8 mouse cellular contexts compared by ENCODE assay signal in genomic region chr11:34181214-34182117, GRCm38 (mm10). TPM values are rescaled to one million over a fixed set of nuclear protein-coding genes. Genes with fewer than 3 reads are reported as not detected.
DNase-seq lines count a peak whose midpoint lies in the region; ATAC-seq and TF ChIP-seq lines count a peak whose summit lies in the region.
"Had no signal": no experiment of that assay in that cellular context is flagged by ENCODE, and none has a peak within 500 bp of the region (broad histone marks: within the 10 kb centered on the region; RNA-seq: fewer than 3 reads in every experiment).

No protein-coding gene starts in this region.

- H3K4me2 ChIP-seq in neural tube, embryonic 12.5 days (replicated peaks), result no peak overlapping the region

- TF ChIP-seq CTCF in heart, adult 2 months (IDR thresholded peaks at IDR 0.05), result no peak

- peaks cover 5% of the 10 kb centered on the region; the same call in 1 of the 2 replicates for H3K4me1 ChIP-seq in heart, adult 2 months (ENCODE audit: control insufficient read depth, insufficient read depth, low read length)
- peaks cover 9% of the 10 kb centered on the region for H3K4me1 ChIP-seq in neural tube, embryonic 12.5 days

- H3K4me3 ChIP-seq in heart, adult 2 months, result no peak overlapping the region
- H3K4me3 ChIP-seq in neural tube, embryonic 12.5 days, result no peak overlapping the region

- H3K36me3 ChIP-seq in heart, adult 2 months (ENCODE audit: control insufficient read depth, insufficient read depth, low read length), result no peaks in the 10 kb centered on the region
- H3K36me3 ChIP-seq in neural tube, embryonic 12.5 days, result no peaks in the 10 kb centered on the region

- ATAC-seq in neural tube, embryonic 12.5 days (ENCODE audit: low FRiP score, low read depth), result peak; percentile 86
- ATAC-seq in activated CD4-positive, CD25-positive, alpha-beta regulatory T cell, adult 4 months, result no peak

- H3K27me3 ChIP-seq in heart, adult 2 months (ENCODE audit: control insufficient read depth, insufficient read depth, low read length), result no peaks in the 10 kb centered on the region
- no peaks in the 10 kb centered on the region for H3K27me3 ChIP-seq in neural tube, embryonic 12.5 days (replicated peaks)

- H3K79me2 ChIP-seq in heart, adult 2 months (replicated peaks; ENCODE audit: control insufficient read depth, insufficient read depth, low read length), result no peaks in the 10 kb centered on the region

- TF ChIP-seq EP300 in heart, adult 2 months (IDR thresholded peaks at IDR 0.05; ENCODE audit: insufficient read depth, low read depth, low read length), result no peak

- 21% methylated on average over 8 of the region's 8 CpGs for WGBS in heart, adult 2 months
- whole genome bisulfite sequencing in neural tube, embryonic 12.5 days, result 40% methylated on average over 8 of the region's 8 CpGs

- H3K27ac ChIP-seq in heart, adult 2 months, result peak overlapping the region; percentile 46
- no peak overlapping the region for H3K27ac ChIP-seq in neural tube, embryonic 12.5 days

- peak; percentile 16 for DNase-seq in adrenal gland, adult 8-10 months
- DNase-seq in embryo, embryonic 10 days (ENCODE audit: low spot score), result peak; percentile 14
- DNase-seq in heart, adult 2 months, result peak; percentile 59 to 76
- peak; percentile 66 for DNase-seq in kidney, adult 11 months
- peak; percentile 27 to 43 for DNase-seq in left cerebral cortex, postnatal 10 days (ENCODE audit: extremely low spot score in 1 of 2, low spot score in 2 of 2)

- intact Hi-C loops in heart, adult 2 months (cut with DNase I), result no loop called here
- intact Hi-C loops in left cerebral cortex, postnatal 10 days (cut with DNase I), result no loop called here

- TF ChIP-seq POLR2A in heart, adult 2 months (IDR thresholded peaks at IDR 0.05; ENCODE audit: insufficient read depth, low read depth, low read length), result no peak

- no peaks in the 10 kb centered on the region for H3K9me3 ChIP-seq in neural tube, embryonic 12.5 days

- H3K9ac ChIP-seq in heart, adult 2 months (ENCODE audit: low read depth, low read length), result no peak overlapping the region
- no peak overlapping the region for H3K9ac ChIP-seq in neural tube, embryonic 12.5 days

RNA-seq across cellular contexts. Expression of gene Foxi1, which starts 26.4 kb away (rescaled TPM):
- not detected for total RNA-seq in adrenal gland, adult 8-10 months (2022)
- total RNA-seq in heart, adult 2 months (2021), result not detected
- polyA plus RNA-seq in heart, adult 2 months (2012; rRNA removed), result not detected in 2 replicates
- not detected for total RNA-seq in left cerebral cortex, postnatal 10 days (2021)
- polyA plus RNA-seq in neural tube, embryonic 12.5 days (2016; fragmentation: Nextera tagmentation; extraction: Ambion mirVana), result not detected in 2 replicates
- not detected for polyA plus RNA-seq in activated CD4-positive, CD25-positive, alpha-beta regulatory T cell, adult 4 months (2017; shearing (Covaris generic))
- total RNA-seq: gastrocnemius, postnatal 36 days had no signal

Comparison
In these comparisons a context has a peak if more than half of its experiments do, and no peak if none do; other contexts are left out.
1. DNase-seq: peak in every context shown above with its lines; median percentile 68 in heart, adult 2 months; 66 in kidney, adult 11 months; 35 in left cerebral cortex, postnatal 10 days; 16 in adrenal gland, adult 8-10 months; 14 in embryo, embryonic 10 days.